Mouse (Mus musculus) heart, adult 11 months (tissue): ENCODE measurements at regions not wholly inside any gene's neighbourhood (a gene's known extent, or its start where the extent isn't known, plus 50 kb on each side); places are given as distances from the start of the nearest gene placed in this dataset.
"Not testable (repeated sequence)": the region's sequence is repeated elsewhere in the genome, so short reads cannot be mapped to it uniquely, and the experiment has no call there.

Experiments
- DNase-seq: peaks from one replicate; pipeline ENCODE4 v3.0.0; 2022

DNA sequence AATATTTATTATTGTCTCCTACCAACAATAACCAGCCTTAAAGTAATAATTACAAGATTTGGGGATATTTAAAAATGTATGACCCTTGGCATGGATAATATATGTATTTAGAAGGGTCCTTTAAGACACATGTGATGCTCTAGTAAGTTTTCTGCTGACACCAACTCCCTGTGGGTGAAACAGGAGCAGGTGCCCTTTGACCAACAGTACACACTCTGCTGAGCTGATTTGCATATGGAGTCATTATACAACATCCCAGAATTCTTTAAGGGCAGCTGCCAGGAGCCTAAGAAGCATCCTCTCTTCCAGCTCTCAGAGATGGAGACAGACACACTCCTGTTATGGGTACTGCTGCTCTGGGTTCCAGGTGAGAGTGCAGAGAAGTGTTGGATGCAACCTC, 274.1 kb downstream of the Rpia start:
- peak; percentile 58 for DNase-seq

DNA sequence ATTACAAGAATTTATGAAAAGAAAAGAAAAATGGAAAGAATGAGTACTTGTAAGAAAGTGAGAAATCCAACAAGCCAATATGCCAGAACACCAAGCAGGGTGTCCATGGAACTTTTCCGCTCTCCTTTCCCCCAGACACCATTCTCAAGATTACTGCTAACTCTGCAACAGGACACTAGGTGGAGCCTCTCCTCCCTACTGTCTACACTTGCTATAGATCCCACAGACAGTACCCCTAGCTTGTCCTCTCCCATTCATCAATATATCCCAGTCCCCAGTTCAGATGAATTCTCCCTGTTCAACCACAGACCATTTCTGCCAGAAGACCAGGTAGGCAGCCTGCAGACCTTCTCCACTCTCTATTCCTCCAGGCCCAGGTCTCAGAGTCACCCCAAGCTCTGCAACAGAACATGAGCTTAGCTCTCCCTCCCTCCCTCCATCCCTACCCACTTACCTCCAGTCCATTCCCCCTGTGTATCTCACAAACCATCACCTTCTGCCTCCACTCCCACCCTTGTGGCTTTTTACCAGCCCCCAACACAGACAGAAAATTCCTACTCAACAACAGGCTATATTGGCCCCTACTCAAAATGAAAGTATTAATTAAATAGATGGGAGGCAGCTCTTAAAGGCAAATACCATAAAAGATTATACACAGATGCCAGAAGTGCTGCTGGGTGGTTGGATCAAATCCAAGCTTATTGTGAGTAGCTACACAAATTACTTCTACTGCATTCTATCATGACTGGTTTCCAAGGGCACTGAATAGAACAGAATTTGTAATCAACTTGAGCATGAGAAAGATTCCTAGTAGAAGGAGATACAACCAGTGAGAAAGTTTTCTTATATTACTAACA, 323.2 kb downstream of the Rpia start:
- no peak for DNase-seq

DNA sequence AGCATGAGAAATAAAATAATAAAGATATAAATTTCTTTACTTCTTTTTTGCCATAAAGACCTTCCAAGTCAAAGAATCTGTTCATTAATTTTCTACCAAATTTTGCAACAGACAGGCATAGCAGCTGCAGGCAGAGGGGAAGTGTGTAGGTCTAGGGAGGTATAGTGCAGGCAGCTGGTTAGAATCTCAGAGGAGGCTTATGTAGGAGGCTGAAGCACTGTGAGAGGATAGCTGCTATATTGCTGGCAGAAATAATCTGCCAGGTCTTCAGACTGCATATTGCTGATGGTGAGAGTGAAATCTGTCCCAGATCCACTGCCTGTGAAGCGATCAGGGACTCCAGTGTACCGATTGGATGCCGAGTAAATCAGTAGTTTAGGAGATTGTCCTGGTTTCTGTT, 334.8 kb downstream of the Rpia start:
- DNase-seq, result no peak

DNA sequence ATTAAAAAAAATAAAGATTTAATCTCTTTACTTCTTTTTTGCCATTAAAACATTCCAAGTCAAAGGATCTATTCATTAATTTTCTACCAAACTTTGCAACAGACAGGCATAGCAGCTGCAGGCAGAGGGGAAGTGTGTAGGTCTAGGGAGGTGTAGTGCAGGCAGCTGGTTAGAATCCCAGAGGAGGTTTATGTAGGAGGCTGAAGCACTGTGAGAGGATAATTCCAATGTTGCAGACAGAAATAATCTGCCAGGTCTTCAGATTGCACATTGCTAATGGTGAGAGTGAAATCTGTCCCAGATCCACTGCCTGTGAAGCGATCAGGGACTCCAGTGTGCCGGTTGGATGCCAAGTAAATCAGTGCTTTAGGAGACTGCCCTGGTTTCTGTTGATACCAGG, 357.3 kb downstream of the Rpia start:
- DNase-seq, result not testable (repeated sequence)

DNA sequence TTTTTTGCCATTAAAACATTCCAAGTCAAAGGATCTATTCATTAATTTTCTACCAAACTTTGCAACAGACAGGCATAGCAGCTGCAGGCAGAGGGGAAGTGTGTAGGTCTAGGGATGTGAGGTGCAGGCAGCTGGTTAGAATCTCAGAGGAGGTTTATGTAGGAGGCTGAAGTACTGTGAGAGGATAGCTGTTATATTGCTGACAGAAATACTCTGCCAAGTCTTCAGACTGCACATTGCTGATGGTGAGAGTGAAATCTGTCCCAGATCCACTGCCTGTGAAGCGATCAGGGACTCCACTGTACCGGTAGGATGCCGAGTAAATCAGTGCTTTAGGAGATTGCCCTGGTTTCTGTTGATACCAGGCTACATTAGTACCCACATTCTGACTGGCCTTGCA, 385.7 kb downstream of the Rpia start:
- DNase-seq, result not testable (repeated sequence)

DNA sequence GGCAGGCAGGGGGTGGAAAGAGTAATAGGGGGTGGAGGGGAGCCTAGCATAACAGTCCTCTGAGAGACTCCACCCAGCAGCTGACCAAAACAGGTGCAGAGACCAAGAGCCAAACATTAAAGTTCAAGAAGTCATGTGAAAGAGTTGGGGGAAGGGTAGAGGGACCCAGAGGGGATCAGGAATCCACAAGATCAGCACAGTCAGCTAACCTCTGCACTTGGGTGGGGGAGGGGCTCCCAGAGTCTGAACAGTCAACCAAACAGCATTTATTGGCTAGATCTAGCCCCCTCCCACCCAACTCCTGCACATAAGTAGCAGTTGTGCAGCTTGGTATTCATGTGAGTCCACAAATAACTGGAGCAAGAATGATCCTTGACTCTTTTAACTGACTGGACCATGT, 402.2 kb downstream of the Rpia start:
- not testable (repeated sequence) for DNase-seq

DNA sequence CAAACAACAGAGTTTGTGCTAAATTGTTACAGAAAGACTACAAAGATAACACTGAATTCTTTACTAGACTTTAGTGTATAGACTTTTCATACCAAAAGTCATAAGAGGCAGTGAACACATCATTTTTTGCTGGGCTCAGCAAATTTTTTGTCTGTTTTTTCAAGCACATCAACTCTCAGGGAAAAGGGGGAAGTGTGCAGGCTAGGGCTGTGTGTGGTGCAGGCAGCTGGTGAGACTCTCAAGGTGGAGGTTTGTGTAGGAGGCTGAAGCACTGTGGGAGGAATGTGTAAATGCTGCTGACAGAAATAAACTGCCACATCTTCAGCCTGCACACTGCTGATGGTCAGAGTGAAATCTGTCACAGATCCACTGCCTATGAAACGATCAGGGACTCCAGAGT, 405.6 kb downstream of the Rpia start:
- not testable (repeated sequence) for DNase-seq

DNA sequence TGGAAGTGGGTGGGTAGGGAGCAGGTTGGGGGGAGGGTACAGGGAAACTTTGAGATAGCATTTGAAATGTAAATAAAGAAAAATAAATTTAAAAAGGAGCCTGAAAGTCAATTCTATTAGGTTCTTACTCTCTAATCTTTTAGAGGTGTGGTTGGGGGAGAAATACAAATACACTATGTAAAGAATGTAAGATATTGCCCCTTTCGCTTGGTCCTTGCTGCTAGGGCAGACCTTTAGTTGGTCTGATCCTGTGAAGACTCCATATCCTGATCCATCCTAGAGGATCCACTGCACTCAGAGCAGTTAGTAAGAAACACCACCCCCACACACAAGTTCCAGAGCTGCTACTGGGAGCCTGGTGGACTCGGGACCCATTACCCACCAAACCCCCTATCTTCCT, 412.7 kb downstream of the Rpia start:
- not testable (repeated sequence) for DNase-seq

DNA sequence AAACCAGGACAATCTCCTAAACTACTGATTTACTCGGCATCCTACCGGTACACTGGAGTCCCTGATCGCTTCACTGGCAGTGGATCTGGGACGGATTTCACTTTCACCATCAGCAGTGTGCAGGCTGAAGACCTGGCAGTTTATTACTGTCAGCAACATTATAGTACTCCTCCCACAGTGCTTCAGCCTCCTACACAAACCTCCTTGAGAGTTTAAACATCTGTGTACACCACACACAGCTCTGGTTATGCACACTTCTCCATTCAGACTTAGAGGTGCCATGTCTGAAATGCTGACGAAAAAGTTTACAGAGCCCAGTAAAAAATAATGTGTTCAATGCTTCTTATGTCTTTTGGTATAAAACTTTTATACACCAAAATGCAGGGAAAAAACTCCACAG, 420.2 kb downstream of the Rpia start:
- DNase-seq, result not testable (repeated sequence)

DNA sequence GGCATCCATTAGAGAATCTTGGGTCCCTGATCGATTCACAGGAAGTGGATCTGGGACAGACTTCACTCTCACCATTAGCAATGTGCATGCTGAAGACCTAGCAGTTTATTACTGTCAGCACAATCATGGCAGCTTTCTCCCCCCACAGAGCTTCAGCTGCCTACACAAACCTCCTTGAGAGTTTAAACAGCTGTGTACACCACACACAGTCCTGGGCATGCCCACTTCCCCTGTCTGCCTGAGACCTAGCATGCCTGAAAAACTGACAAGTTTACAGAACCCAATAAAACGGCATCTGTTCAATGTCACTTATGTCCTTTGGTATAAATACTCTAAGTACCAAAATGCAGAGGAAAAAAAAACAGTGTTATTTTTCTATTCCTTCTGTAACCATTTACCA, 435.7 kb downstream of the Rpia start:
- no peak for DNase-seq

DNA sequence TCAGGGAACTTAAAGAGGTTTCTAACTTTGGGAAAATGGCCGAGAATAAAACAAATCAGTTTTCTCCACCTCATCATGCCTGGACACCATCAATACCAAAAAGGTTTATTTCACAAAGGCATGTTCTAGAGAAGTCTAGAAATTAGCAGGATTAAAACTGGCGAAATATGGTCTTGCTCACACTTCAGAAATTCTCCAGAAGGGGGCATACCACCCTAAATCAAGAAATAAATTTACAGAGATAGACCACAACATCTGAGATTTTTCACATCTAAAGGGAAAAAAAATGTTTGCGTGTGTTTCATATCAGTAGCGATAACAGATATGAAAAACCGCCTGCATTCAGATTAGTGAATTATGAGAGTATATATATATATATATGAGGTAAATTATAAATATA, 449.9 kb downstream of the Rpia start:
- no peak for DNase-seq

DNA sequence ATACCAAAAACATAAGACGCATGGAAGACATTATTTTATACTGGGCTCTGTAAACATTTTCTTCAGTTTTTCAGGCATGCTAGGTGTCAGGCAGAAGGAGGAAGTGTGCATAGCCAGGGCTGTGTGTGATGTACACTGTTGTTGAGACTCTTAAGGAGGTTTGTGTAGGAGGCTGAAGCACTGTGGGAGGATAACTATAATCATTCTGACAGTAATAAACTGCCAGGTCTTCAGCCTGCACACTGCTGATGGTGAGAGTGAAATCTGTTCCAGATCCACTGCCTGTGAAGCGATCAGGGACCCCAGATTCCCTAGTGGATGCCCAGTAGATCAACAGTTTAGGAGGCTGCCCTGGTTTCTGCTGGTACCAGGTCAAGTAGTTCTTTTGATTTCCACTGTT, 451.3 kb downstream of the Rpia start:
- DNase-seq, result not testable (repeated sequence)

DNA sequence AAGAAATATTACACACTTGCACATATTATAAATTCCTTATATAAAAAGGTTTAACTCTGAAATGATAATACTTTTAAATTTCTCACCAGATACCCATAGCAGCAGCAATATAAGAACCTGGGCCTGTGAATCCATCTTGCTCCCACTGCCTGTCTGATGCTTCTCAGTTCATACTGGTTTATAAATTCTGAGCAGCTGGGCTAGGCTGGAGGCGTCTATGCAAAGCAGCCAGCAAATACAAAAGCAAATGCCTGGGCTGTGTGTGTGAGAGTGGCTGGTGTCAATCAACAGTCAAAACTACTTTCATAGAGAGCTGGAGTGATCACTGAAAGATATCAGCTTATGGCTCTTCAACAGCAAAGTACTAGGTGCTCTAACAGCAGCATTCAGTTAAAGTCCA, 476.7 kb downstream of the Rpia start:
- no peak for DNase-seq

DNA sequence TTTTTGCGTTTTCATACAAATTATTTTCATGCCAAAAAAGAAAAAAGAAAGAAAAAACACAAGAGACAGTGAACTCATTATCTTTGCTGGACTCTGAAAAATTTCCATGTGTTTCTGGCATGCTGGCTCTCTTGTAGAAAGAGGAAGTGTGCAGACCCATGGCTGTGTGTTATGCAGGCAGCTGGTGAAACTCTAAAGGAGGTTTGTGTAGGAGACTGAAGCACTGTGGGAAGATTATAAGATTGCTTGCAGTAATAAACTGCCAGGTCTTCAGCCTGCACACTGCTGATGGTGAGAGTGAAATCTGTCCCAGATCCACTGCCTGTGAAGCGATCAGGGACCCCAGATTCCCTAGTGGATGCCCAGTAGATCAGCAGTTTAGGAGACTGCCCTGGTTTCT, 477.4 kb downstream of the Rpia start:
- not testable (repeated sequence) for DNase-seq

DNA sequence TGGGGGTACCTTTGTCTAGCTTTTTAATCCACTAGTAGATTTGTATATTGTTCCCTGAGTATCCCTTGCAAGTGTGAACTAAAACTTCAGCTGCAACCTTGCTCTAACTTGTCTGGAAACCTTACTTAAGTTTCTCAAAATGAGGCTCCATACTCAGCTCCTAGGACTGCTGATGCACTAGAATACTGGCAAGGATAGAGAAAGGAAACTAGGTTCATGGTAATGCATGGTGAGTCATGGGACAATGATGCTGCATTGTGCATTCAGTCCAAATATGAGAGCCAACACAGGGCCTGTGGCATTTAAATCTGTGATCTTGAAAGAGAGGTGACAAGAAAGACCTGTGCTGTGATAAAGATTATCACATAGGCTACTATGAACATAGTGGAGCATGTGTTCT, 490.9 kb downstream of the Rpia start:
- not testable (repeated sequence) for DNase-seq

DNA sequence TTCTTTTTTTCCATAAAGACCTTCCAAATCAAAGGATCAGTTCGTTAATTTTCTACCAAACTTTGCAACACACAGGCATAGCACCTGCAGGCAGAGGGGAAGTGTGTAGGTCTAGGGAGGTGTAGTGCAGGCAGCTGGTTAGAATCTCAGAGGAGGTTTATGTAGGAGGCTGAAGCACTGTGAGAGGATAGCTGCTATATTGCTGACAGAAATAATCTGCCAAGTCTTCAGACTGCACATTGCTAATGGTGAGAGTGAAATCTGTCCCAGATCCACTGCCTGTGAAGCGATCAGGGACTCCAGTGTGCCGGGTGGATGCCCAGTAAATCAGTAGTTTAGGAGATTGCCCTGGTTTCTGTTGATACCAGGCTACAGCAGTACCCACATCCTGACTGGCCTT, 531.8 kb downstream of the Rpia start:
- peak; percentile 51 for DNase-seq

DNA sequence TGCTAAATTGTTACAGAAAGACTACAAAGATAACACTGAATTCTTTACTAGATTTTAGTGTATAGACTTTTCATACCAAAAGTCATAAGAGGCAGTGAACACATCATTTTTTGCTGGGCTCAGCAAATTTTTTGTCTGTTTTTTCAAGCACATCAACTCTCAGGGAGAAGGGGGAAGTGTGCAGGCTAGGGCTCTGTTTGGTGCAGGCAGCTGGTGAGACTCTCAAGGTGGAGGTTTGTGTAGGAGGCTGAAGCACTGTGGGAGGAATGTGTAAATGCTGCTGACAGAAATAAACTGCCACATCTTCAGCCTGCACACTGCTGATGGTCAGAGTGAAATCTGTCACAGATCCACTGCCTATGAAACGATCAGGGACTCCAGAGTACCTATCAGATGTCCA, 551.9 kb downstream of the Rpia start:
- not testable (repeated sequence) for DNase-seq

DNA sequence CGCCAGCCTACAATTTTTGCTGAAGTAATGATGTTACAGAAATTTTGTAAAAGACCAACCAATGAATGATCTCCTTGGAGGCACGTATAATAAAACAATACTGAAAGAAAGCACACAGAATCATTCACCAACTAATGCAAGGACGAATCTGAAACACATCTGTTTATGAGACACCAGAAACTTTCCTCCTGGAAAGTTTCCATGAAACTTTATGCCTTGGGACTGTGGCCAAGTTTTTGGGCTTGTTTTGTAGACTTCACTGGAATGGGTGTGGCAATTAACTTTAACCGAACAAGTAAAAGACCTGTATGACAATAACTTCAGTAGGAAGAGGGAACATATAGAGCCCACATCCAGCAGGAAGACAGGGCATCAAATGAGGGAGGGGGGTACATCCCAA, 564.9 kb downstream of the Rpia start:
- DNase-seq, result no peak

DNA sequence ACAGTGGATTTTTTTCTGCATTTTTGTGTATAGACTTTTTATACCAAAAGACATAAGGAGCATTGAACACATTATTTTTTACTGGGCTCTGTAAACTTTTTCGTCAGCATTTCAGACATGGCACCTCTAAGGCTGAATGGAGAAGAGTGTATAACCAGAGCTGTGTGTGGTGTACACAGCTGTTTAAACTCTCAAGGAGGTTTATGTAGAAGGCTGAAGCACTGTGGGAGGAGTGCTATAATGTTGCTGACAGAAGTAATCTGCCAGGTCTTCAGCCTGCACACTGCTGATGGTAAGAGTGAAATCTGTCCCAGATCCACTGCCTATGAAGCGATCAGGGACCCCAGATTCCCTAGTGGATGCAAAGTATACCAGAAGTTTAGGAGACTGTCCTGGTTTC, 575.4 kb downstream of the Rpia start:
- not testable (repeated sequence) for DNase-seq

DNA sequence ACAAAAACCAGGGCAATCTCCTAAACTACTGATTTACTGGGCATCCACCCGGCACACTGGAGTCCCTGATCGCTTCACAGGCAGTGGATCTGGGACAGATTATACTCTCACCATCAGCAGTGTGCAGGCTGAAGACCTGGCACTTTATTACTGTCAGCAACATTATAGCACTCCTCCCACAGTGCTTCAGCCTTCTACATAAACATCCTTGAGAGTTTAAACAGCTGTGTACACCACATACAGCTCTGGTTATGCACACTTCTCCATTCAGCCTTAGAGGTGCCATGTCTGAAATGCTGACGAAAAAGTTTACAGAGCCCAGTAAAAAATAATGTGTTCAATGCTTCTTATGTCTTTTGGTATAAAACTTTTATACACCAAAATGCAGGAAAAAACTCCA, 576.3 kb downstream of the Rpia start:
- DNase-seq, result not testable (repeated sequence)
